Mouse (Mus musculus): ENCODE results near the gene Tbrg1. TPM values are rescaled to one million over a fixed set of nuclear protein-coding genes. Genes with fewer than 3 reads are reported as not detected.

Tbrg1 gene
- 59.7 and 60.5 TPM in 2 replicates for polyA plus RNA-seq (2015; fragmentation: Nextera tagmentation; extraction: Ambion mirVana)

- H3K27ac ChIP-seq (ENCODE audit: low read depth) = peak within 1 kb of the TSS; percentile 94
- peak; percentile 67 for TF ChIP-seq EP300 (IDR thresholded peaks at IDR 0.05; ENCODE audit: low read depth)
- TF ChIP-seq CTCF (IDR thresholded peaks at IDR 0.05; ENCODE audit: low read depth) = no peak
- ATAC-seq (peak; percentile 96), DNase-seq (peak; percentile 90)
- peak within 1 kb of the TSS; percentile 81 for H3K4me3 ChIP-seq (ENCODE audit: low read depth, low read length)
- no peaks in the 10 kb centered on the region for H3K27me3 ChIP-seq (ENCODE audit: insufficient read depth, low read length)
- peak within 1 kb of the TSS; percentile 74 for H3K4me2 ChIP-seq (ENCODE audit: low read depth, low read length)
- H3K36me3 ChIP-seq (replicated peaks; ENCODE audit: insufficient read depth, low read length) = peaks cover 26% of the 10 kb centered on the region
- under 1% methylated on average over 36 of the region's 36 CpGs for WGBS (ENCODE audit: insufficient replicate concordance)
- H3K9ac ChIP-seq (replicated peaks) = peak within 1 kb of the TSS; percentile 85
- no peaks in the 10 kb centered on the region for H3K4me1 ChIP-seq (ENCODE audit: insufficient read depth)
- H3K9me3 ChIP-seq (ENCODE audit: low read length) = no peaks in the 10 kb centered on the region
Observed at GRCm38 (mm10) chr9:37656931-37657481, at the start of gene Tbrg1. Gene Tbrg1, minus strand, starts transcription at chr9:37657312.

- no peak overlapping the region for H3K4me2 ChIP-seq (ENCODE audit: low read depth, low read length)
- WGBS (ENCODE audit: insufficient replicate concordance) = 51% methylated on average over 5 of the region's 5 CpGs
- H3K27me3 ChIP-seq (ENCODE audit: insufficient read depth, low read length) = no peaks in the 10 kb centered on the region
- no peak overlapping the region for H3K4me3 ChIP-seq (ENCODE audit: low read depth, low read length)
- no peaks in the 10 kb centered on the region for H3K9me3 ChIP-seq (ENCODE audit: low read length)
- no peaks in the 10 kb centered on the region for H3K36me3 ChIP-seq (replicated peaks; ENCODE audit: insufficient read depth, low read length)
- H3K4me1 ChIP-seq (ENCODE audit: insufficient read depth) = no peaks in the 10 kb centered on the region
- ATAC-seq (no peak), DNase-seq (no peak)
- H3K9ac ChIP-seq (replicated peaks) = no peak overlapping the region
- no peak overlapping the region for H3K27ac ChIP-seq (ENCODE audit: low read depth)
- TF ChIP-seq CTCF (IDR thresholded peaks at IDR 0.05; ENCODE audit: low read depth) (peak; percentile 72), EP300 (IDR thresholded peaks at IDR 0.05; ENCODE audit: low read depth) (no peak)
Observed at GRCm38 (mm10) chr9:37689970-37690686, 33.0 kb upstream of the Tbrg1 start.

GRCm38 (mm10) chr9:37687941-37688303 is 30.8 kb upstream of the Tbrg1 start:
- Histone ChIP-seq H3K27ac (ENCODE audit: low read depth) (no peak overlapping the region), H3K9ac (replicated peaks) (no peak overlapping the region), H3K9me3 (ENCODE audit: low read length) (no peaks in the 10 kb centered on the region), H3K4me2 (ENCODE audit: low read depth, low read length) (no peak overlapping the region), H3K4me1 (ENCODE audit: insufficient read depth) (no peaks in the 10 kb centered on the region), H3K27me3 (ENCODE audit: insufficient read depth, low read length) (no peaks in the 10 kb centered on the region), H3K36me3 (replicated peaks; ENCODE audit: insufficient read depth, low read length) (no peaks in the 10 kb centered on the region), H3K4me3 (ENCODE audit: low read depth, low read length) (no peak overlapping the region)
- ATAC-seq (no peak), DNase-seq (no peak)
- TF ChIP-seq CTCF (IDR thresholded peaks at IDR 0.05; ENCODE audit: low read depth) (no peak), EP300 (IDR thresholded peaks at IDR 0.05; ENCODE audit: low read depth) (no peak)
- WGBS (ENCODE audit: insufficient replicate concordance) = 35% methylated on average over 3 of the region's 3 CpGs

GRCm38 (mm10) chr9:37687288-37687940 is 30.3 kb upstream of the Tbrg1 start:
- DNase-seq = no peak
- ATAC-seq = no peak
- Histone ChIP-seq H3K27ac (ENCODE audit: low read depth) (no peak overlapping the region), H3K9ac (replicated peaks) (no peak overlapping the region), H3K9me3 (ENCODE audit: low read length) (no peaks in the 10 kb centered on the region), H3K4me3 (ENCODE audit: low read depth, low read length) (no peak overlapping the region), H3K27me3 (ENCODE audit: insufficient read depth, low read length) (no peaks in the 10 kb centered on the region), H3K36me3 (replicated peaks; ENCODE audit: insufficient read depth, low read length) (no peaks in the 10 kb centered on the region), H3K4me2 (ENCODE audit: low read depth, low read length) (no peak overlapping the region), H3K4me1 (ENCODE audit: insufficient read depth) (no peaks in the 10 kb centered on the region)
- no peak for TF ChIP-seq CTCF (IDR thresholded peaks at IDR 0.05; ENCODE audit: low read depth)
- no peak for TF ChIP-seq EP300 (IDR thresholded peaks at IDR 0.05; ENCODE audit: low read depth)
- 66% methylated on average over 3 of the region's 3 CpGs for WGBS (ENCODE audit: insufficient replicate concordance)

- Histone ChIP-seq H3K27ac (ENCODE audit: low read depth) (no peak overlapping the region), H3K36me3 (replicated peaks; ENCODE audit: insufficient read depth, low read length) (no peaks in the 10 kb centered on the region), H3K9me3 (ENCODE audit: low read length) (no peaks in the 10 kb centered on the region), H3K4me3 (ENCODE audit: low read depth, low read length) (no peak overlapping the region), H3K4me2 (ENCODE audit: low read depth, low read length) (no peak overlapping the region), H3K27me3 (ENCODE audit: insufficient read depth, low read length) (no peaks in the 10 kb centered on the region), H3K4me1 (ENCODE audit: insufficient read depth) (no peaks in the 10 kb centered on the region), H3K9ac (replicated peaks) (no peak overlapping the region)
- no peak for TF ChIP-seq EP300 (IDR thresholded peaks at IDR 0.05; ENCODE audit: low read depth)
- DNase-seq (no peak), ATAC-seq (no peak)
- 82% methylated on average over 1 of the region's 1 CpGs for WGBS (ENCODE audit: insufficient replicate concordance)
Observed at GRCm38 (mm10) chr9:37681123-37681522, 24.0 kb upstream of the Tbrg1 start.

GRCm38 (mm10) chr9:37675287-37675686 is 18.2 kb upstream of the Tbrg1 start:
- DNase-seq (no peak), ATAC-seq (no peak)
- Histone ChIP-seq H3K4me3 (ENCODE audit: low read depth, low read length) (no peak overlapping the region), H3K9me3 (ENCODE audit: low read length) (no peaks in the 10 kb centered on the region), H3K27ac (ENCODE audit: low read depth) (no peak overlapping the region), H3K27me3 (ENCODE audit: insufficient read depth, low read length) (no peaks in the 10 kb centered on the region), H3K4me1 (ENCODE audit: insufficient read depth) (no peaks in the 10 kb centered on the region), H3K4me2 (ENCODE audit: low read depth, low read length) (no peak overlapping the region), H3K36me3 (replicated peaks; ENCODE audit: insufficient read depth, low read length) (no peaks in the 10 kb centered on the region), H3K9ac (replicated peaks) (no peak overlapping the region)
- TF ChIP-seq CTCF (IDR thresholded peaks at IDR 0.05; ENCODE audit: low read depth) = no peak
- TF ChIP-seq EP300 (IDR thresholded peaks at IDR 0.05; ENCODE audit: low read depth) = no peak
- 81% methylated on average over 4 of the region's 4 CpGs for WGBS (ENCODE audit: insufficient replicate concordance)
